Mouse (Mus musculus) liver, adult 2 months (tissue): ENCODE results near the gene Ccdc117.
A peak's percentile ranks its signal among the peaks of the same experiment; 100 is the strongest.

Experiments used
- CTCF ChIP-seq: fragments of 200-500 bp; IDR thresholded peaks from 2 replicates; pipeline ENCODE4 v1.5.1; 2011; ENCODE audit warnings: low read depth, low read length, control low read depth
- POLR2A ChIP-seq: fragments of 200-500 bp; IDR thresholded peaks from 2 replicates; pipeline ENCODE4 v1.6.1; 2011; ENCODE audit warnings: low read length, control low read depth; ENCODE audit not compliant: insufficient read depth; ENCODE audit errors: extremely low read depth

- TF ChIP-seq POLR2A (no peak), CTCF (peak; percentile 47; the same call in 1 of the 2 replicates)
Measured at GRCm38 (mm10) chr11:5496559-5497248, 45.3 kb downstream of the Ccdc117 start.
